Mouse (Mus musculus): ENCODE results near the gene Aptx.

Aptx gene

GRCm38 (mm10) chr4:40702797-40703709 lies at the start of gene Aptx:
TSS of gene Aptx (minus strand) at chr4:40703194.
- peak; percentile 96 for DNase-seq (ENCODE audit: extremely low spot score, low read depth, low spot score)

- DNase-seq (ENCODE audit: extremely low spot score, low read depth, low spot score) = no peak
Observed at GRCm38 (mm10) chr4:40735351-40735750, 32.4 kb upstream of the Aptx start.

- no peak for DNase-seq (ENCODE audit: extremely low spot score, low read depth, low spot score)
Observed at GRCm38 (mm10) chr4:40731262-40731661, 28.3 kb upstream of the Aptx start.

GRCm38 (mm10) chr4:40727247-40727646 lies 24.3 kb upstream of the Aptx start:
- no peak for DNase-seq (ENCODE audit: extremely low spot score, low read depth, low spot score)

- DNase-seq (ENCODE audit: extremely low spot score, low read depth, low spot score) = no peak
Observed at GRCm38 (mm10) chr4:40725554-40725953, 22.6 kb upstream of the Aptx start.

GRCm38 (mm10) chr4:40725141-40725540 lies 22.1 kb upstream of the Aptx start:
- no peak for DNase-seq (ENCODE audit: extremely low spot score, low read depth, low spot score)

- no peak for DNase-seq (ENCODE audit: extremely low spot score, low read depth, low spot score)
Observed at GRCm38 (mm10) chr4:40722687-40723460, 19.9 kb upstream of the Aptx start.

- peak; percentile 81 for DNase-seq (ENCODE audit: extremely low spot score, low read depth, low spot score)
Observed at GRCm38 (mm10) chr4:40722011-40722666, 19.1 kb upstream of the Aptx start, which contains the start of gene Dnaja1. TSS of gene Dnaja1 (plus strand) at chr4:40722150.

- no peak for DNase-seq (ENCODE audit: extremely low spot score, low read depth, low spot score)
Observed at GRCm38 (mm10) chr4:40720910-40721309, 17.9 kb upstream of the Aptx start.

GRCm38 (mm10) chr4:40717141-40717540 lies 14.1 kb upstream of the Aptx start:
- DNase-seq (ENCODE audit: extremely low spot score, low read depth, low spot score) = no peak

- DNase-seq (ENCODE audit: extremely low spot score, low read depth, low spot score) = no peak
Observed at GRCm38 (mm10) chr4:40703710-40704275, 799 bp upstream of the Aptx start.

GRCm38 (mm10) chr4:40701796-40702195 lies 1.2 kb downstream of the Aptx start:
- no peak for DNase-seq (ENCODE audit: extremely low spot score, low read depth, low spot score)

GRCm38 (mm10) chr4:40700216-40700615 lies 2.8 kb downstream of the Aptx start:
- DNase-seq (ENCODE audit: extremely low spot score, low read depth, low spot score) = no peak

- DNase-seq (ENCODE audit: extremely low spot score, low read depth, low spot score) = no peak
Observed at GRCm38 (mm10) chr4:40697059-40697458, 5.9 kb downstream of the Aptx start.

- DNase-seq (ENCODE audit: extremely low spot score, low read depth, low spot score) = no peak
Observed at GRCm38 (mm10) chr4:40691100-40691499, 11.9 kb downstream of the Aptx start.

- DNase-seq (ENCODE audit: extremely low spot score, low read depth, low spot score) = no peak
Observed at GRCm38 (mm10) chr4:40683306-40683705, 19.7 kb downstream of the Aptx start.

- no peak for DNase-seq (ENCODE audit: extremely low spot score, low read depth, low spot score)
Observed at GRCm38 (mm10) chr4:40682359-40682758, 20.6 kb downstream of the Aptx start.

GRCm38 (mm10) chr4:40681908-40682307 lies 21.1 kb downstream of the Aptx start:
- DNase-seq (ENCODE audit: extremely low spot score, low read depth, low spot score) = no peak

GRCm38 (mm10) chr4:40680250-40680860 lies 22.6 kb downstream of the Aptx start:
- no peak for DNase-seq (ENCODE audit: extremely low spot score, low read depth, low spot score)

GRCm38 (mm10) chr4:40677132-40677531 lies 25.9 kb downstream of the Aptx start:
- DNase-seq (ENCODE audit: extremely low spot score, low read depth, low spot score) = no peak

- DNase-seq (ENCODE audit: extremely low spot score, low read depth, low spot score) = no peak
Observed at GRCm38 (mm10) chr4:40676338-40676737, 26.7 kb downstream of the Aptx start.
